Mouse (Mus musculus) heart, postnatal 4 days (tissue): Measurements from ENCODE around the gene Xrcc3. TPM values are rescaled to one million over a fixed set of nuclear protein-coding genes. Genes with fewer than 3 reads are reported as not detected.

Experiments
- DNase-seq: peaks from one replicate; pipeline ENCODE4 v3.0.0; 2021
- total RNA-seq, 2 experiments: library from RNA; stranded (reverse); gene quantifications; 2 replicates each; pipeline ENCODE4 v1.2.3; 2021

The Xrcc3 gene
- 1 to 10 TPM; 4.8 to 5.5 TPM for total RNA-seq

DNA sequence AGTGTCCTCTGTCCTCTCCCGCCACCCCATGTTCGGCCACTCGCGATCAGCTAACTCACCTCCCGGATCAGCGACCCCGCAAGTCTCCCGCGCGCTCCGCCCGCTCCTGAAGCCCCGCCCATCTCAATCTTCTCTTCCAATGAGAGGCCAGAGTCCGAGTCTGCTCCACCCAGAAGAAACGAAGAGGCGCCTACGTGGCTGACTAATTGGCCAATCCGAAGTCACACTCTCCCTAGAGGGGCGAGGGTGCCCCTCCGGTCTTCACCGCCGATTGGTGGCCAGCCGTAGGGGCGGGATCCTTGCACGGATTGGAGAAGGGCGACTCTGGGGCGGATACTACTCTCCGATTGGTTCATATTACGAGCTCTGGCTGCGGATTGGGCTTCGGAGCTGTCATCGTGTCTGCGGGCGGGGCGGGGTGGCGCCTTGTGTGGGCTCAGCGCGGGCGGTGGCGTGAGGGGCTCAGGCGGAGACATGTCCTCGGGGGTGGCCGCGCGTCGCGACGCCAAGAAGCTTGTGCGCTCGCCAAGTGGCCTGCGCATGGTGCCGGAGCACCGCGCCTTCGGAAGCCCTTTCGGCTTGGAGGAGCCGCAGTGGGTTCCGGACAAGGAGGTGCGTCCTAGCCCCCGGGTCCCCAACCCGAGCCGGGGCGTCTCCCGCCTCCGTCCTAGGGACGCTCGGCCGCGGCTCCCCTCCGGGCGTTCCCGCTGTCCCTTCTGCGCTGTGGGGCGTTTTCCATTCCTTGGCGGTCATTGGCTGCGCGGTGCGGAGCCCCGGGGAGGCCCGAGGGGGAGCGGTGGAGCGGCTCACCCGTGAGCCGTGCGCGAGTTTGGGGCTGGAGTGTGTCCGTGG, at the start of gene Xrcc3, which contains the start of gene Zfyve21:
Gene Xrcc3 (minus strand): TSS at position 108 of the 852 bp plus-strand sequence.
Gene Zfyve21 (plus strand): TSS at position 405 of the 852 bp plus-strand sequence.
- peak; percentile 98 for DNase-seq

DNA sequence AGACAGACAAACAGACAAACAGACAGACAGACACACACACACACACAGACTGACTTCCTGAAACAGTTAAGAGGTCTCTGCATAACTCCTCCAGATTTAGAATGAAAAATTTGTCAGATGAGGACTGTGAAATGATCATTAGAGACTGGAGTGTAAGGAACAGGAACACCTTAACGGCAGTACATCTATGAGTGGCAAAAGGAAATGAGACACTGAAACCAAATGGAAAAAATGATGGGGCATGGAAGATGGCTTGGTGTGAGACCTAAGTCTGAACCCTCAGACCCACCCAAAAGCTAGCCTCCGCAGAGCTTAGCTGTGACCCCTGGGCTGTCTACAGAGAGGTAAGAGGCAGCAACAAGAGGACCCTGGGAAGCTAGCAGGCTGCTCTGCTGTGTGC, 41.8 kb upstream of the Xrcc3 start:
- DNase-seq, result no peak

DNA sequence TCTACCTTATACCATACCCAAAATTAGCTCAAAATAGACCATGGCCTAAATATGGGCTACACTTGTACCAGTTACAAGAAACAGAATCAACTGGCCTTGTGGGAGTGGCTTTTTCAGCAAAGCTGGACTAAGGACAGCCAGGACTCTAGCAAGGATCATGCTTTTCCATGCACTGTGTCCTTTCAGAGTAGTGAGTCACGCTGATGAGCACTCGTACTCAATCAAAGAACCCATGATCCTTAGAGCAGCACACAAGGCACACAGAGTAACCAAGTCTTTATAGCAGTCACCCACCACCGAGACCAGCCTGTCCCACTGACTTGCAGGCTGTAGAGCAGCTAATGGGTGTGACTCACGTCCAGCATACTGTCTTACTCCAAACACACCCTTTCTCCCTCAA, 39.9 kb upstream of the Xrcc3 start:
- DNase-seq, result no peak

DNA sequence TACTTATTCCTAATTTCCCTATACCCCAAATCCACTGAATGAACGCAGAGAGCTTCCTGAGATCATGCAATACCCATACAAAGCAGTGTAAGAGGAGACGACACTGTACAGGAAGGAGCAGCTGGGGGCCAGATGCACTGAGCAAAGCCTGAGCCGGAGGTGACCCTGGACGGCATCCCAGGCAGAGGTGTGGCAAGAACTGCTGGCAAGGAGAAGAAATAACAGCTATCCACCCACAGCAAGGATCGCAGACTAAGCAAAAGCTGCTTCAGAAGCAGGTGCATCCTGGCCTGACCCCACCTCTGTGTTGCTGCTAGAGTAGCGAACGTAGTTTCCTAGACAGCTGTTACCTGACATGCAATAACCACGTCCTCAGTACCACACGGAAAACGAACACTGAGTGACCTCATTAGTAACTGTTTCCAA, 39.4 kb upstream of the Xrcc3 start:
- DNase-seq, result peak; percentile 54

DNA sequence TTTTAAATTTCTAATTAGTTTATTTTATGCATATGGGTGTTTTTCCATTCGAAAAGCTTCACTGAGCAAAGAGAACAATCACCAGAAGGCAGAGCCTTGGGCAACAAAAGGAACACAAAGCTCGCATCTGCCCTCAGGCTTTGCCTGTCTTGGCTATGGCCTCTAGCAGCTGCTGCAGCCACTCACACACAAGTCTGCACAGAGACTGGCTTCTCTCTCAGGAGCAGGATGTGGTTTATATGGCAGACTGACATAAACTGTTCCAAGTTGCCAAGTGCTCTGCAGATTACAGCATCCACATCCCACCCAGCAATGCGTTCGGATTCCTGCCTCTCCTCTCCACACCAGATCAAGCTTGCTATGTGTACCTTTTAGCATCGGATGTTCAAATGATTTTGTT, 38.1 kb upstream of the Xrcc3 start:
- no peak for DNase-seq

DNA sequence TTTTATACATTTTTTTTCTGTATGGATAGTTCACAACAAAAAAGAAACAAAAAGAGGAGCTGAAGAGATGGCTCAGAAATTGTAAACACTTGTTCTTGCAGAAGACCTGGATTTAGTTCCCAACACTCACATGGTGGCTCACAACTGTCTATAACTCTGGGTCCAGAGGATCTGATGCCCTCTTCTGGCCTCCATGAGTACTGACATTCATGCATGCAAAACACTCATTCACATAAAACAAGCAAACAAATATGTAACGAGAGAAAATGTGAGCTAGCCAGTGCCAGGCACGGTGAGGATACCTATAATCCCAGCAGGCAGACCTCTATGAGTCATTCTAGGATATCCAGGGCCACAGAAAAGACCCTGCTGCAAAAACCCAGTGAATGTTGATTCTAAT, 37.6 kb upstream of the Xrcc3 start:
- no peak for DNase-seq

DNA sequence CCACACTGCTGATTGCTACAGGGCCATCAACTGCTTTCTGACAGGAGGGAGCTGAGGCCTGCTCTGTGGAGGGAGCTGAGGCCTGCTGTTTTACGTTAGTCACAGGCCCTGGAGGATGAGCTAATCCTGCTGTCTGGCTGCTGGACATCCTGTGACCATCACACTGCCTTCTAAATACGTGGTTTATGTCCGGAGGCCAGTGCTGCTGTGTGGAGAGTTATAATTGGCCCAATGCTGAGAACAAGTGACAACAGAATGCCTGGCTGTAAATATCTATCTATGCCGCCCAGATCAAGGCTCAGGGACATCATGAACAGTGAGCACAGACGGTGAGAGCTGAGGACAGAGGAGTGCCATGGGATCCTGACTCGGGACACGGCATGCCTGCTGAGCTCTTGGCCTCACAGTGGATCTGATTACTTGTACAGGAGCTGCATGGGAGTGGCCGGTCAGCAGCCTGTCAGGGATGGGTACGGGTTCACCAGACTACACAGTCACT, 34.7 kb upstream of the Xrcc3 start:
- DNase-seq, result peak; percentile 23

DNA sequence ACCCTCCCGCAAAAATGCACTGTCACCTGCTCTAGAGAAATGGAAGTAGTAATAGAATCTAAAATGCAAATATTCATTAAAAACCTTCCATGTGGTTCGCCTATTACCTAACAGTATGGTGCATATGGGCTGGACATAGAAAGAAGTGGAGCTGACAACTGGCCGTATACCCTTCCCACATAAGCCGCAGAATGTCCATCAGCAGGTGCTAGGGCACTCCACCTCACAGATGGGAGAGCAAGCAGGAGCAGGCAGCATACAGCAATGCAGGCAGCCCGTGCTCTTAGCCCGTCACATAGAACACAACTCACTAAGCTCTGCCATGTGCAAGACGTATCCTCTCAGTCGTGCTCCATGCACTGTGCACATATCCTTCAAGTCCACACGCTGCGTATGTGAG, 33.1 kb upstream of the Xrcc3 start:
- no peak for DNase-seq

DNA sequence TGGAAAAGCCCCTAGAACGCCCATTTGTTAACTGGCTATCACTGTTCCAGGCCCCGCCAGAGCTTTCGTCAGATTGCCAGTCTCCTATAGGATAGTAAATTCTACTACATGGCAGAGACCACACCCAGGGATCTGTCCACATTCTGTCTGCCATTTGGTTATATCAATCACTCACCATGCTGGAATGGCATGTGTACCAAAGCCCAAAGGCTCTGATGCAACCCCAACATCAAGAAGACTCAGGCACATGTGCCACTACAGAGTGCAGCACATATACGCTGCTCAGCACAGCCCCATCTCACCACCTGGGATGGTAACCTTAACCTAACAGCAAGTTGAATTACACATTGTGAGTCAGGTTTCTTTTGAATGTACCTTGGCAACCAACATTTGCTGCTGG, 32.3 kb upstream of the Xrcc3 start:
- no peak for DNase-seq

DNA sequence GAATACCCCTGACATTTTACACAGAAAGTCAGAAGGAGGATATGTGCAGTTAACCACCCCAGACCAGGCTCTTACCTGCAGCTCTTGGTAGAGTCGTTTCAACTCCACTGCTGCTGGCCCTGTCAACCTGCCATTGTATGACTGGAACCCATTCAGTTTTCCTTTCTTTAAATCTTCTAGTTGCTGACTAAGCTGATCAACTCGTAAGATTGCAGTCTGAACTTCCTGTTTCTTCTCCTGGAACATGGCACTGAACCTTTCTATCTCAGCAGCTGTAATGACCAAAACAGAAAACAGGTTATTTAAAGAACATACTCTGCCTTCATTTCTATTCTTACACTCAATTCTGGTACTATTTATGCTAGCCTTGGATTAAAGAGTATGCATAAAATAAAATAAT, 29.8 kb upstream of the Xrcc3 start:
- no peak for DNase-seq

DNA sequence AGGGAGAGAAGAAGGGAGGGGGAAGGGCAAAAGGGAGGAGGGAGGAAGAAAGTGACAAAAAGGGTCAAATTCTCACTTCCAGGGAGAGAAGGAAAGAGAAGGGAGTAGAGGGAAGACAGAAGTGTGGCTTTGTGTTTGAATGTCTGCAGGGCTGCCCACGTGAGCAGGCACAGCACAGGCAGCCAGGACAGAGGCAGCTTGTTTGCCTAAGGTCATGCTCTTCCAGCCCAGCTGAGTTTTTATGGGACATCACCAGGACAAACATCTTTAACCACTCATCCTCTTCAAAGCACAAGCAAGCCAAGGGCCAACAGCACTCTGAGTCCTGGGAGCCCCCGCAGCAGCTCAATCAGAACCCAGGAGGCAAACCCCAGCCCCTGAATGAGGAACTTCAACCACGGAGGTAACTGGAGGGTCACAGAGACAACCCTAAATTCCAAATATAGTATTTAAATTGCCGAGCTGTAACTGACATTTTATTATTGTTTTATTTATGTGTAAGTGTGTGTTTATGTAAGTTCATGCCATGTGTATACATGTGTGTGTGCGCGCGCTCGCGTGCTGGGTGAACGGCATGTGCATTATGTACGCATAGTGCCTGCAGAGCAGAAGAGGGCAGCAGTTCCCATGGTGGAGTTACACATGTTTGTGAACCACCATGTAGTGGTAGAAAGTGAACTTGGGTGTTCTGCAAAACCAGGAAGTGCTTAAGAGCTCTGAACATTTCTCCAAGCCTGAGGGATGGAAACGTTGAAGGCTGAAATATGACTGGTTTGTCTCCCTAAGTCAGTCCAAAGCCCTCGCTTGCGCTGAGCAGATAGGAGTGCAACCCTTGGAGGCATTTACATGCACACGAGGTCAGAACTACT, 29.1 kb upstream of the Xrcc3 start:
- no peak for DNase-seq

DNA sequence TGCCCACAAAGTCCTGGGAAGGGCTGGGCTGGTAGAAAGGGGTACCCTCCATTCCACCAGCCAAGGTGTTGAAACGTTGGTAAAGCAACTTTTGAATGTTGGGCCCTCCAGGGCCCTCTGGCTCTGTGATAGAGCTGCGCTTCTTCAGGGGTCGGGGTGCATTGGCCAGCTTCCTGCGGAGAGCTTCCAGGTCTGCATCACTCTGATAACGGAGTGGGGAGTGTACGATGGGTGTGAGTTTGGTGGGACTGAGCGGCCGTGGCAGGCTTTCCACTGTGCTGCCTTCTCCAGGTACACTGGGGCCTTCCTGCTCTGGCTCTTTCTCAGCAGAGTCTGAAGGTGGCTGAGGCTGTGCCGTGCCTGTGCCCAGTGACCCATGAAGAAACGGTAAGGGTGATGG, 19.8 kb upstream of the Xrcc3 start:
- DNase-seq, result no peak

DNA sequence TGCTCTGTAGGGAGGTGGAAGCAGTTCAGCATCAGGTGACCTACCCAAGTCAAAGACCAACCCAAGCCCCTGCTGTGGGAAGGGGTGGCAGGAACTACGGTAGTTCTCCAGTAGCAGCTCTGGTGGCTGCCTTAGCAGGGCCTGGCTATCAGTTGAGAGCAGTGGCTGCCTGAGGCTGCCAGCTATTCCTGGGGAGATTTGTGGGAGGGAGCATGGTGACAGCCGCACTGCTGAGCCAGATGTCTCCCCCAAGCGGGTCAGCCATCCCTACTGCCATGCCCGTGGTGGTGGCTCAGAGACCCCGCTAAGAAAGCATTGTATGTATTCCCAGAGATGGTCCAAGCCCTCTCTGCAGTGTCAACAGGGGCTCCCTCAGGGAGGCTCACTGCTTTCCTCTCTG, 19.0 kb upstream of the Xrcc3 start:
- DNase-seq, result no peak

DNA sequence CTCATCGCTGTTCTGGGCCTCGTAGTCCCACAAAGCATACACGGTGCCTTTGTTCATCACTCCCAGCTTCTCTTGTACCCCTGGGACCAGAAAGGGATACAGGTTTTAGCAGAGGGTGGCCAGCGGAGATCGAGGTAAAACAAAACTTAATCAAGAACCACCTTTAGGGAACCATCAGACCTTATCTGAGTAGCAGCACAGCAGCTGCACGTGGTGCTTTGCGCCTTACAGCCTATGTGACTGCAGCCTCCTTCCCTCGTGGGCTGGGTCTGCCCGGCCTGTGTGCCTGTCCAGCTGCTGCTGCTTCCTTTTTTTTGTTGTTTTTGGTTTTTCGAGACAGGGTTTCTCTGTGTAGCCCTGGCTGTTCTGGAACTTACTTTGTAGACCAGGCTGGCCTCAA, 16.7 kb upstream of the Xrcc3 start:
- DNase-seq, result no peak

DNA sequence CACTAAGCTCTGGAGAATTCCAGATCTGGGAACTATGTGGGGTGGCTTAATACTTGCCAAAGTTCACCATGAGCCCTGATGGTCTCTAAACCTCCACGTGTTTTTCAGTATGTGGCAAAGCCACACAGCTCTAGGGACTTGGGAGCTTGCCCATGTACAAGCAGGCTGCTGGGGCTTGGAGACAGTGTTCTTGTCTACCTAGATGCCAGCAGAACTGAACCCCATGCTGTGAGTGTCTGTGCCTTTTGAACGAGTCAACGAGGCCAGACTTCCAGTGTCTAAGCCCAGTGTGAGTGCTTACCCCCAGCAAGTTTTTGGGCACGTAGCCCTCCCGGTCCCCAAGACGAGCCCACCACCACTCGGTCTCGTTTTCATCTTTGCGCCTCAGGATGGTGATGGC, 16.3 kb upstream of the Xrcc3 start:
- DNase-seq, result no peak

DNA sequence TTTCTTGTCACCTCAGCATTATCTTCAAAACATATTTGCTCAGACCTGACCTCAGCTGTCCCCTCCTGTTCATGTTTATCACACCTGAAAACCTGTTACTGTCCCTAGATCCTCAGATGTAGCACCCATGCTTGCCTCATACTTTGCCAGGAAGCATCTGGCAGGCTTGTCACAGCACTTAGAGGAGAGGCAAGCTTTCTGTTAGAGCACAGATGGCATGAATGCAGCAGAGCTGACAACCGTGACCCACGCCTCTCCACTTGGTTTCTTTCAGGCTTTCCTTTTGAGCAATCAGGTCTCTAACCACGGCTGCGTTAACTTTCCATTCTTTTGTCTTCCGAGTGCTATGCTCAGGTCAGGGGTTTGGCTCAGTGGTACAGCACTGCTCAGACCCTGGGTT, 15.8 kb upstream of the Xrcc3 start:
- no peak for DNase-seq

DNA sequence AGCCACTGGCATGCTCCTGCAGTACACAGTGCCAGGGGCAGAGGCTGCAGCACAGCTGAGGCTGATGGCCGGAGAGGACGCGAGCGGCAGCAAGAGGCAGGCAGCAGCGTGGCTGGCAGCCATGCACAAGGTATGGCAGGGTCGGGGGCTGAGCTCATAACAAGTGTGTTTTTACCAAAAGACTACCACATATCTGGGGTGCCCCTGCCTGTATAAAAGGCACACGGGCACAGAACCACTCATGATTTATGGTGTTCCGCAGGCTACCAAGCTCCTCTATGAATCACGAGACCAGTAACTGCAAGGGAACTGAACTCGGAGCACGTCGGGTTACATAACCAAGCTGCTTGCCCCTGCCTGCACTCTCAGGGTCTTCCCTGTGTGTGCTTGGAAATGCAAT, 13.9 kb upstream of the Xrcc3 start:
- DNase-seq, result no peak

DNA sequence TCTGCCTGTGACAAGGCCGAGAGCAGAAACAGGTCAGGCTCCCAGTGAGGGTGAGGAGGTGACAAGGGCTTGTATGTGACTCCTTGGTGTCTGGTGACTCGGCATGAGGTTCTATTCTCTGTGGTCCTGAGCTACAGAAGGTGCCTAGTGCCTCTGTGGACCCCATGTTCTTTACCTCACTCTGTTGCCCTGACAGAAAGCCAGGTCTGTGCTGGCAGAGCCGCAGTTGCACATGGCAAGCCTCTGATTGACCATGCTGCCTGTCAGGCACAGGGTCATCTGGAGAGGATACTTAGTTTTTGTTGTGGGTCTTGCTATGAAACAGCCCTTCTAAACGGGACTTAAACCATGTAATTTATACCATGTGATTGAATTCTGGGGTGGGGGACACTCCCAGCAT, 8.3 kb upstream of the Xrcc3 start:
- DNase-seq, result no peak

DNA sequence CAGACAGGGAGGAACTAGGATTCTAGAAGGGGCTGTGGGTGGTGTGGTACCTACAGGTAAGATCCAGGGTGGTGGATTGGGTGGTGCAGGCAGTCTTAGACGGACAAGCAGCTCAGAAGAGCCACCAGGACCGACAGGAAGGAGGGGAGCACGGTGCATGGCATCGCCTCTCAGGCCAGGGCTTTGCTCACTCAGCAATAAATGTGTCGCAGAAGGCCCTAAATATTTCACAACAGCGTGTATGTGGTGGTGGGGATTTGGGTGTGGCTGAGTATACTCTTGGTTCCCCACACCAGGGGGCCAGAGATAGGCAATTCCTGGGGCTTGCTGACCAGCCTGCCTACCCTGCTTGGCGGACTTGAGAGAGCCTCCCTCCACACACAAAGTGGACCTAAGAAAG, 7.0 kb upstream of the Xrcc3 start:
- no peak for DNase-seq

DNA sequence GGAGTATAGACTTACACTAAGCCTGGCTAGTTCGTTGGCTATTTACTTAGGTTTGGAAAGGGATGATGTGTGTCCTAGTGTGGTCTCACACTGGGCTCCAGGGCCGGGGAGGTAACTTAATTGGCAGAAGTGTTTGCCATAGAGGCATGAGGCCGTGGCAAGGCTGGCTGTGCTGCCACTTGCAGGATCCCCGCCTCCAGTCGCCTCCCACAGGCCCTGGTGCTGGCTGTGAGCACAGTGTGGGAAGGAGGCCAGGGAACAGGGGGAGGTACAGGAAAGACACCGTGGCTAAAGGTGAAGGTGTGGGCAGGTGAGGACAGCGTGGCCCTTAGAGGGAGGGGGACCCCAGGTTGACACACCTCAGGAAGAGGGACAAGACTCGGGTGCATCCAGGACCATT, 6.3 kb upstream of the Xrcc3 start:
- DNase-seq, result no peak

DNA sequence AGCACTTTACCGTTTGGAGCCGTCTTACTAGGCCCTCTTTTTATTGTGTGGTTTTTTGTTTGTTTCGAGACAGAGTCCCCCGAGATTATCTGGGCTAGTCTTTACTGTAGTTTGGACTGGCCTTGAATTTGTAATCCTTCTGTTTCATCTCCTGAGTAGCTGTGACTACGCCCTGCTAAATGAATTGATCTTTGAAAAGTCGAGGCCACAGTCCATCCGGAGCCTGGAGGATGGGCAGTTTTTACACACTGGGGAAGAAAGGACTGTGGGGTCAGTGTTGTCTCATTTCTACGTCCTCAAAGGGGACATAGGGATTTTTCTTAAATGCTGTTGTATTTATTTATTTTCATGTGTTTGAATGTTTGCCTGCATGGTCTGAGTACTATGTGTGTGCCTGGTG, 4.3 kb upstream of the Xrcc3 start:
- DNase-seq, result no peak

DNA sequence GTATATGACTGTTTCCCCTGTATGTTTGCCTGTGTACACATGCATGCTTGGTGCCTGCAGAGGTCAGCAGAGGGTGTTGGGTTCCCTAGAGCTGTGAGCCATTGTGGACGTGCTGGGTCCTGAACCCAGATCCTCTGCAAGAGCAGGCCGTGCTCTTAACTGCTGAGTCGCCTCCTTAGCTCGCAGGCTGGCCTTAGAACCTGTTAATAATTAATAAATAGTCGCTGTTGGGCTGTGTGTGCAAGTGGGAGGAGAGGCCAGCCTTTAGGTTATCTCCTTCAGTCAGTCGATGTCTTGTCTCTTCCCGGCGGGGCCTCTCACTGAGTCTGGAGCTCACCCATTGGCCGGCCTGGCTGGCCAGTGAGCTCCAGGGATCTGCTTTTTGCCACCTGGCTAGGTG, 3.3 kb upstream of the Xrcc3 start:
- no peak for DNase-seq

DNA sequence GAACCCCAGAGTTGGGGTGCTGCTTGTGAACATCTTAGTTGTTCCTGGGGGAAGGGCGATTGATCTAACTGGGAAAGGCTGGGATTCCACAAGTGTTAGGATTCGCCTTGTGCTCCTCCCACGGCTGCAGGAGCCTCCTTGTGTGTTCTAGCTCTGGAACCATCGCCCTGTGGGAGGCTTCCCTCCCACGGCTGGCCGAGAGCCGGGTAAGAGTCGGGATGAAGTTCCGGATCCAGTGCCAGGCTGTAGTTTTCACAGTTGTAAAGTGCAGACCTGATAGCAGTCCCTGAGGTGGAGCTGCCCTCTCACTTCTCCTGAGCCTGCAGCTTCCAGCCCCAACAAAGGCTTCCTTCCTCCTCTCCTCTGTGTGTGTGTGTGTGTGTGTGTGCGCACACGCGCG, 2.9 kb upstream of the Xrcc3 start:
- peak; percentile 59 for DNase-seq
